Mouse (Mus musculus) fat pad, adult 2 months (tissue): ENCODE data around the gene Taf4.

Experiments used
- DNase-seq: peaks from one replicate; pipeline ENCODE4 v3.0.0-alpha.2; 2011; ENCODE audit warnings: low read depth, low spot score; ENCODE audit errors: extremely low read depth

Taf4 gene

GRCm38 (mm10) chr2:179865097-179865496, 111.3 kb downstream of the Taf4 start:
- no peak for DNase-seq

GRCm38 (mm10) chr2:179863266-179863665, 113.2 kb downstream of the Taf4 start:
- no peak for DNase-seq

- no peak for DNase-seq
Observed at GRCm38 (mm10) chr2:179862676-179863075, 113.8 kb downstream of the Taf4 start.
